Mouse (Mus musculus) erythroblast, embryonic 14.5 days (primary cell): ENCODE data around the gene Wdr82.

Experiments used
- GATA1 ChIP-seq: IDR thresholded peaks from 2 replicates; pipeline ENCODE4 v1.6.1; 2012; ENCODE audit warnings: low read length, inconsistent platforms, mixed read lengths
- TAL1 ChIP-seq: IDR thresholded peaks from 3 replicates; pipeline ENCODE4 v1.6.1; 2012; ENCODE audit warnings: low read length, inconsistent platforms, mixed read lengths

GRCm38 (mm10) chr9:106215341-106216125 is 44.8 kb downstream of the Wdr82 start:
- TF ChIP-seq GATA1 (no peak), TAL1 (no peak)
